Mouse (Mus musculus) right cerebral cortex, postnatal 25 days (tissue): ENCODE measurements at regions not wholly inside any gene's neighbourhood (a gene's known extent, or its start where the extent isn't known, plus 50 kb on each side); places are given as distances from the start of the nearest gene placed in this dataset.

Experiments
- DNase-seq: peaks from one replicate; pipeline ENCODE4 v3.0.0; 2022

DNA sequence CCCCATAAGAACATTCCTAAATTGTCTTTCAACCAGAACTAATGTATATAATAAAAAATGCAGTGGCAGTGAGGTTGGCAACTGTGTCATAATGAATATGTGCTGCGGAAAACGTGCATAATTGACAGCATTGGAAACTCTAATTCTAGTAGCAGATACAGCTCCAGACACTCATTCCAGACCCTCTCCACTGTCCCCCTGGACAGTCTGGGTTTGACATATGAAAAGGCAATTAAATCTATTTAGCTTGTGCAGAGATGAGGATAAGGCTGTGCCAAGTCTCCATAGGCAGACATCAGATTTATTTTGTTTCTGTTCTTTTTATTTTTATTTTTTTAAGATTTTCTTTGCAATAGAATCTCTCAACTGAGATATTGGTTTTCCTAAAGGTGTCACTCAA, 392.3 kb downstream of the Lrriq3 start:
- no peak for DNase-seq

DNA sequence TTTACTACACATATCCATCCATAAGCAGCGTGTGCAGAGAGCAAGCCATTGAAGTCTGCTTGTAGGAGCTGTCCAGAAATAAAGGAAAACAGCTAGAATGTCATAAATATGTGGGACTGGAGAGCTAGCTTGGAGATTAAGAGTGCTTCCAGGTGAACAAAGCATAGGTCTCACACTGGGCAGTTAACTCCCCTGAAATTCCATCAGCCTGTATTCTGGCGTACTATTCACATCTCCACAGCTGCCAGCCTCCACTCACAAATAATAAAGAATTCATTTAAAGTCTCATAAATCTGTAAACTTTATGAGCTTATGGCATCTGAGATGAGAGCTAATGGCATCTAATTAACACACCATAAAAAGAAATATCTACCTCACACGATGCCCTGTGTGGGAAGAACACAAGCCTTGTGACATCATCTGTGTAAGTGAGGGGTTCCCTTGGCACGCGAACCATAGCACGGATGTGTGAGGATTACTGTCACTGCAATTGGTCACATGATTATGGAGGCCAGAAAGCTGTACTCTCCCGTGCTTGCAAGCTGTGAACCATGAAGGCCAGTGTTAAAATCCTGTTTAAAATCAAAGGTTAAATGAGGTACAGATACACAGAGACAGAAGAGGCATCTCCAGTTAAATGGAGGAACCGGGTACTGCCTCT, 394.8 kb downstream of the Lrriq3 start:
- no peak for DNase-seq

DNA sequence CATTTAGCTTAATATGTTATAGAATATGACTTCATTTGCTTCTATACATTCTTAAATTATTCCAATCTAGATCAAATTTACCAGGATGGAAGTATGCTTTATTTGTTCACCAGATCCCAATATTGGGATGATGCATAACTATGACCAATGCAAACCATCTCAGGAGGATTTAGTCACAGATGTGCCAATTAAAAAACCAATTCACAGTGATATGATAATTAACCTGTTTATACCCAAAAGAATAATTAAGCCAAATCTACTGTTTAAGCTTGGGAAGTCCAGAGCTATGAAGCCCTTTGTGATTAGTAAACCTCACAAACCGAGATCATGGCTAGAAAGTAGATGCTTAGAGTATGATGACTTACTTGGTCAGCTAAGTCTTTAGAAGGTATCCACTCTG, 397.4 kb downstream of the Lrriq3 start:
- no peak for DNase-seq

DNA sequence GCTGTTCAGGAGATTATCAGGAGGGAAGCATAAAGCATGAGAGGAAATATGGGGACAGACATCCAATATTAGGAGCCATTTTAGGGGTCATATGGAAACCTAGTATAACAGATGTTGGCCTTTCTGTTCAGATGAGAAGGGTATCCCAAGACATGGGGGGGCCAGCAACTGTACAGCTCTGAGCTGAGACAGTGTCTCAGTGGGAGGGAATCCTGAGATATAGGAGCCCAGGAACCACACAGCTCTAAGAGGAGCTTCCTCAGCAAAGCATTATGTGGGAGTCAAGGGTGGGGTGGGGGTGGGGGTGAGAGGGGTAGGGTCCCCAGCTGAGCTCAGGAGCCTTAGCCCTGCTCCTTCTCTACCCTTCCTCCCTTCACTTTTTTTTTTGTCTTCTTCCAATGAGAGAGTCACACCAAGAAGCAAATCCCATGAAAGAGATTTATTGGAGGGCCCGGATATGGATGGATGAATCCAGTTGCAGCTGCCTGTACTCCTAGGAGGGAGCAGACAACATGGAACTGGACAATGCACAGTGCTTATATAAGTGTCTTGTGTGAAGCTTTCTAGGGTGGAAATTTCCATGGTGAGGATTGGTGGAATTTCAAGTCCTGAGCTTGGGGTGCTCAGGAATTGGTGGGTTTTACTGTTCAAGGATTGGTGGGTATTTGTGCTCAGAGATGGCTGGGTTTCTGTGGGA, 417.1 kb downstream of the Lrriq3 start:
- DNase-seq: no peak

DNA sequence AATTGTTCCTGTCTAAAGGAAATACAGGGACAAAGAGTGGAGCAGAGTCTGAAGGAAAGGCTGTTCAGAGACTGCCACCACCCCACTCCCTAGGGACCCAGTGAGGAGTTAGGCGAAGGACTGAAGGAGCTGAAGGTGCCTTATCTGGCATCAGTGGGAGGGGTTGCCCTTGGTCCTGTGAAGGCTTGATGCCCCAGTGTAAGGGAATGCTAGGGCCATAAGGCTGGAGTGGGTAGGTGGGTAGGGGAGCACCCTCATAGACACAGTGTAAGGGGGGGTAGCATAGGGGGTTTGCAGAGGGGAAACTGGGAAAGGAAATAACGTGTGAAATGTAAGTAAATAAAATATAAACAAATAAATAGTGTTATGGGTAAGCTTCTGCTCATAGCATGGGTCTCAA, 420.7 kb downstream of the Lrriq3 start:
- no peak for DNase-seq

DNA sequence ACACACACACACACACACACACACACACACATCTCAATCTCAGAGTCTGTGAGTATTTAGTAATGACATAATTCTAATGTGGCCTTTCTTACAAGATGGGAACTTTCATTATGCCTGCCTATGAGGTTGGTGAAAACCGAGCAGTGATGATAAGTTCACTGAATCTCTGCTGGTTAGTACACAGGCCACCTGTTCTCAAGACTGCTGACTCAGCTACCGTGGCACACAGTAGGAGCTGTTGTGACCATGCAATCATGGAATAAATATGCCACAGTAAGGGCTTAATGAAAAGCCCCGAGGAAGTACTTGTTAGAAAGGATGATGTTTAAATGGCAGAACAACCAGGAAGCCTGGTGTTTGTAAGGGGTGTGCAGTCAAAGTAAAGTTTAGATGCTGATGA, 436.1 kb downstream of the Lrriq3 start:
- no peak for DNase-seq

DNA sequence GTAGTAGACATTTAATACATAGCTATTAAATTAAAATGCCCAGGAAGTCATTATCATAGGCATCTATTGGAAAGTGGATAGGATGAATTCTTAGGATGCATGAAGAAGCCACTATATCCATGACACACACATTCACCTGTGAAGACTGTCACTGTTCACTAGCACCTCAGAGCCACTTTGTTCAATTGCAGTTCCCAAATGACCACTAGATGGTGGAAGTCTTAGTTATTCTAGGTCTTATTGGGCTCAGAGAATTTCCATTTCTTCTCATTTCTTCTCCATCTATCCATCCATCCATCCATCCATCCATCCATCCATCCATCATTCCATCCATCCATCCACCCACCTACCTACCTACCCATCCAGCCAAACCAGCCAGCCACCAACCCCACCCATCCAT, 437.6 kb downstream of the Lrriq3 start:
- DNase-seq: no peak

DNA sequence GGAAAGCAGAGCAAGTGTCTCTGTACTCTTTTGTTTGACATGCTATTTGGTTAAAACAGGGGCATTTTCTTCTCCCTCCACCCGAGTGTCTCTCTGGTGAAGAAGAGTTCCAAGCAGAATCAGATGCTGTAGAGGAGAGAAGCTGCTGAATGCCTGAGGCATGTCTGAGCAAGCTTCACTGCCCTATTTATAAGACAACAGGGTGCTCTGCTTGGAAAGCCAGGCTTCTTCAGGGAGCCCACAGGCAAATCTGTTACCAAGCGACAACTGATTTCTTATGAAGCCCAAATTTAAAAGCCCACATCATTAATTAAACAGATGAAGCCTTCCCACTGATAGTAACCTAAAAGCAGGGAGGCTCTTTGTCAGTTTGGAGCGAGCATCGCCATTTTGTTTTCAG, 438.8 kb downstream of the Lrriq3 start:
- no peak for DNase-seq

DNA sequence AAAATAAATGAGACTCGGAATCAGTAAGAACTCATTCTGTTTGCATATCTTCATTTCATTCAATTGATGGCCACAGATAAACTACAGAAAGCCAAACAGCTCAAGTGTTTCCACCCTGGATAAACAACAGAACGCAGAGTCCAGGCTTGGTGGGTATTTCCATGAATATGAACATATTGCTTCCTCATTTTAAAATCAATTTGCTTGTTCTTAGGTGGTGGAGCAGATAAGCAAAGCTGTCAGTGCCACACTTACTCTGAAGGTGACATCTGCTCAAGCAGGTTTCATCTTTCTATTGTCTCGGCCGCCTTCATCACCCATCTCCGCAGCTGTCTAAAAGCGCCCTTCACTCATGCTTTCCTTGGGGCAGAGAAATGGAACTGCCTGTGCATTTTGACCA, 455.0 kb downstream of the Lrriq3 start:
- no peak for DNase-seq

DNA sequence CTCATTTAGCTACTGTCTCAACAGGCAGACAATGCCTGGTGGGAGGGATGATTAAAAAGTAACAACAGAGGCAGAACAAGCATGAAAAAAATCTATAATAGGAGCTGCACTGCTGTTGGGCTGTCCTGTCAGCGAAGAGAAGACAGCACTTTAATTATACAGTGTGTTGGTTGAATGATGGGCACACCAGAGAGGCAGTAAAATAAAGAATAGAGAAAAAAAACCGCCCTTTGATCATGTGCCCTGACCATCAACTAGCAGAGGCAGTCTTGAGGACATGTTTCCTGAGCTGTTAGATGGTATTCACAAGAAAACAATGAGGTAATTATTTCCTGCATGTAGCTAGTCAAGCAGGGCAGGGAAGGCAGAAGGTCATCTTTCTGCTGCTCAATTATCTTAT, 483.9 kb downstream of the Lrriq3 start:
- no peak for DNase-seq

DNA sequence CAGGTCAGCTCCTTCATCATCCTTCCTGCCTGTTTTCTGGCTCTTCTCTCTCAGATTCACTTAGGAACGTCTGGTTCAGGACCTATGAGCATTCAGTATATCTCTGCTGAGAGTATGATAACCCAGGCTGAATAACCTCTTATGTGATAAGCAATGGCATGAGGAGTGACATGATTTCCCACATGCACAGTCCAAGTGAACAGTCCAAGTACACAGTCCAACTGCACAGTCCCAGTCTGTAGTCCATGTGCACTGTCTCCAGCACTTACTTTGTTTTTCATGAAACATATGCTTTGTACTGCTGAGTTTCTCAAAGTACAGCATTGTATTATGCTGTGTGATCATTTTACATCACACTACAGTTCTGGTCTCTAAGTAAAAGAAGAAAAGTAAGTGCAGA, 510.8 kb downstream of the Lrriq3 start:
- DNase-seq: no peak
